8 mouse cellular contexts compared by ENCODE assay signal in genomic region chr4:97869451-97869850, GRCm38 (mm10).
DNase-seq lines count a peak whose midpoint lies in the region; ATAC-seq and TF ChIP-seq lines count a peak whose summit lies in the region.

No protein-coding gene starts in this region.

- no peak overlapping the region for H3K9ac ChIP-seq in forebrain, embryonic 11.5 days (ENCODE audit: low read length)
- H3K9ac ChIP-seq in limb, embryonic 12.5 days (replicated peaks), result no peak overlapping the region
- H3K9ac ChIP-seq in forebrain, postnatal 0 days, result peak overlapping the region; percentile 38
- H3K9ac ChIP-seq in midbrain, postnatal 0 days (replicated peaks; ENCODE audit: low read length, poor library complexity, severe bottlenecking), result no peak overlapping the region

- H3K27ac ChIP-seq in forebrain, embryonic 11.5 days (ENCODE audit: low read depth, low read length), result peak overlapping the region; percentile 13; the same call in 1 of the 2 replicates
- H3K27ac ChIP-seq in forebrain, embryonic 10.5 days, result no peak overlapping the region
- H3K27ac ChIP-seq in limb, embryonic 12.5 days, result peak overlapping the region; percentile 88
- no peak overlapping the region; the same call in 1 of the 2 replicates for H3K27ac ChIP-seq in limb, embryonic 10.5 days
- H3K27ac ChIP-seq in forebrain, postnatal 0 days (ENCODE audit: low read depth, low read length), result peak overlapping the region; percentile 83
- peak overlapping the region; percentile 74 for H3K27ac ChIP-seq in midbrain, postnatal 0 days (ENCODE audit: low read depth, low read length)

- H3K4me1 ChIP-seq in forebrain, embryonic 11.5 days (replicated peaks; ENCODE audit: control insufficient read depth, insufficient read depth, low read length), result peaks cover 7% of the 10 kb centered on the region; the same call in 1 of the 2 replicates
- H3K4me1 ChIP-seq in forebrain, embryonic 10.5 days, result peaks cover 28% of the 10 kb centered on the region
- peaks cover 40% of the 10 kb centered on the region for H3K4me1 ChIP-seq in limb, embryonic 12.5 days (replicated peaks)
- H3K4me1 ChIP-seq in limb, embryonic 10.5 days, result peaks cover 16% of the 10 kb centered on the region
- H3K4me1 ChIP-seq in forebrain, postnatal 0 days (ENCODE audit: insufficient read depth), result peaks cover 29% of the 10 kb centered on the region; the same call in 1 of the 2 replicates
- H3K4me1 ChIP-seq in midbrain, postnatal 0 days (ENCODE audit: insufficient read depth, low read length), result no peaks in the 10 kb centered on the region; the same call in 1 of the 2 replicates

- WGBS in forebrain, embryonic 11.5 days, result 82% methylated on average over 7 of the region's 7 CpGs
- WGBS in forebrain, embryonic 10.5 days, result 80% methylated on average over 7 of the region's 7 CpGs
- WGBS in limb, embryonic 12.5 days, result 63% methylated on average over 7 of the region's 7 CpGs
- whole genome bisulfite sequencing in limb, embryonic 10.5 days, result 87% methylated on average over 7 of the region's 7 CpGs
- WGBS in forebrain, postnatal 0 days, result 23% methylated on average over 7 of the region's 7 CpGs
- 50% methylated on average over 7 of the region's 7 CpGs for WGBS in midbrain, postnatal 0 days

- no peaks in the 10 kb centered on the region for H3K27me3 ChIP-seq in forebrain, embryonic 11.5 days (ENCODE audit: control insufficient read depth, insufficient read depth, low read length)
- H3K27me3 ChIP-seq in forebrain, embryonic 10.5 days (ENCODE audit: poor library complexity, severe bottlenecking), result no peaks in the 10 kb centered on the region
- H3K27me3 ChIP-seq in limb, embryonic 12.5 days, result no peaks in the 10 kb centered on the region
- no peaks in the 10 kb centered on the region for H3K27me3 ChIP-seq in limb, embryonic 10.5 days (ENCODE audit: low read depth, poor library complexity, severe bottlenecking)
- H3K27me3 ChIP-seq in forebrain, postnatal 0 days (ENCODE audit: insufficient read depth, low read length), result no peaks in the 10 kb centered on the region
- 0 out of 2 replicates have a peak, but pooled peaks cover 3% of the 10 kb centered on the region for H3K27me3 ChIP-seq in midbrain, postnatal 0 days (ENCODE audit: insufficient read depth, low read length)

- no peaks in the 10 kb centered on the region for H3K9me3 ChIP-seq in forebrain, embryonic 11.5 days (ENCODE audit: control insufficient read depth, low read length)
- no peaks in the 10 kb centered on the region for H3K9me3 ChIP-seq in forebrain, embryonic 10.5 days
- no peaks in the 10 kb centered on the region for H3K9me3 ChIP-seq in limb, embryonic 12.5 days
- H3K9me3 ChIP-seq in limb, embryonic 10.5 days (replicated peaks), result no peaks in the 10 kb centered on the region
- no peaks in the 10 kb centered on the region for H3K9me3 ChIP-seq in forebrain, postnatal 0 days (ENCODE audit: low read length)
- H3K9me3 ChIP-seq in midbrain, postnatal 0 days (ENCODE audit: low read length), result no peaks in the 10 kb centered on the region

- H3K36me3 ChIP-seq in forebrain, embryonic 11.5 days (ENCODE audit: control insufficient read depth, insufficient read depth, low read length), result no peaks in the 10 kb centered on the region
- 0 out of 2 replicates have a peak, but pooled peaks cover 3% of the 10 kb centered on the region for H3K36me3 ChIP-seq in forebrain, embryonic 10.5 days (replicated peaks)
- no peaks in the 10 kb centered on the region for H3K36me3 ChIP-seq in limb, embryonic 12.5 days
- H3K36me3 ChIP-seq in limb, embryonic 10.5 days, result no peaks in the 10 kb centered on the region; the same call in 1 of the 2 replicates
- H3K36me3 ChIP-seq in forebrain, postnatal 0 days (ENCODE audit: insufficient read depth), result no peaks in the 10 kb centered on the region
- no peaks in the 10 kb centered on the region for H3K36me3 ChIP-seq in midbrain, postnatal 0 days (ENCODE audit: insufficient read depth, low read length)

- TF ChIP-seq CTCF in forebrain, postnatal 0 days (IDR thresholded peaks at IDR 0.05; ENCODE audit: low read depth), result no peak
- no peak for TF ChIP-seq CTCF in midbrain, postnatal 0 days (IDR thresholded peaks at IDR 0.05)

- no peak overlapping the region for H3K4me3 ChIP-seq in forebrain, embryonic 11.5 days (ENCODE audit: low read depth, low read length)
- no peak overlapping the region for H3K4me3 ChIP-seq in forebrain, embryonic 10.5 days
- H3K4me3 ChIP-seq in limb, embryonic 12.5 days (replicated peaks), result no peak overlapping the region
- no peak overlapping the region for H3K4me3 ChIP-seq in limb, embryonic 10.5 days
- H3K4me3 ChIP-seq in forebrain, postnatal 0 days (ENCODE audit: low read depth, low read length), result peak overlapping the region; percentile 43
- H3K4me3 ChIP-seq in midbrain, postnatal 0 days (ENCODE audit: low read depth, low read length), result peak overlapping the region; percentile 34

- no peak for ATAC-seq in forebrain, embryonic 11.5 days (replicated peaks; ENCODE audit: low FRiP score)
- no peak for ATAC-seq in limb, embryonic 12.5 days (ENCODE audit: insufficient number of reproducible peaks, insufficient read depth, low FRiP score, low TSS enrichment, low read depth)
- no peak for ATAC-seq in forebrain, postnatal 0 days
- ATAC-seq in midbrain, postnatal 0 days (ENCODE audit: low FRiP score), result no peak

- no peak for DNase-seq in forebrain, embryonic 11.5 days (ENCODE audit: low spot score)
- no peak for DNase-seq in forebrain, embryonic 10.5 days (ENCODE audit: extremely low spot score, low spot score)
- DNase-seq in limb, embryonic 10.5 days (ENCODE audit: low spot score), result no peak
- peak; percentile 56 for DNase-seq in forebrain, postnatal 0 days
- DNase-seq in midbrain, postnatal 0 days (ENCODE audit: low spot score), result no peak
- DNase-seq in right cerebral cortex, postnatal 14 days, result no peak
- no peak for DNase-seq in left cerebral cortex, adult 9 months (ENCODE audit: low spot score in 2 of 2)

- H3K4me2 ChIP-seq in forebrain, embryonic 11.5 days (ENCODE audit: low read depth, low read length, severe bottlenecking), result no peak overlapping the region
- peak overlapping the region; percentile 37 for H3K4me2 ChIP-seq in limb, embryonic 12.5 days
- H3K4me2 ChIP-seq in forebrain, postnatal 0 days (ENCODE audit: low read depth), result peak overlapping the region; percentile 44
- peak overlapping the region; percentile 48 for H3K4me2 ChIP-seq in midbrain, postnatal 0 days (ENCODE audit: low read depth, low read length, poor library complexity, severe bottlenecking)

Comparison
In these comparisons a context has a peak if more than half of its experiments do, and no peak if none do; other contexts are left out.
1. H3K27ac ChIP-seq: peak in forebrain, embryonic 11.5 days (single experiment), limb, embryonic 12.5 days (single experiment), forebrain, postnatal 0 days (single experiment) and midbrain, postnatal 0 days (single experiment); none in forebrain, embryonic 10.5 days (single experiment) and limb, embryonic 10.5 days (single experiment).
2. H3K4me3 ChIP-seq: peak in forebrain, postnatal 0 days (single experiment) and midbrain, postnatal 0 days (single experiment); none in forebrain, embryonic 11.5 days (single experiment), forebrain, embryonic 10.5 days (single experiment), limb, embryonic 12.5 days (single experiment) and limb, embryonic 10.5 days (single experiment).